Mouse (Mus musculus) testis, postnatal 14 days (tissue): ENCODE measurements around the gene Cdk5rap3.
A peak's percentile ranks its signal among the peaks of the same experiment; 100 is the strongest.

Source experiments
- DNase-seq: peaks from one replicate; pipeline ENCODE4 v3.0.0; 2021; ENCODE audit warnings: low spot score

Gene Cdk5rap3

DNA sequence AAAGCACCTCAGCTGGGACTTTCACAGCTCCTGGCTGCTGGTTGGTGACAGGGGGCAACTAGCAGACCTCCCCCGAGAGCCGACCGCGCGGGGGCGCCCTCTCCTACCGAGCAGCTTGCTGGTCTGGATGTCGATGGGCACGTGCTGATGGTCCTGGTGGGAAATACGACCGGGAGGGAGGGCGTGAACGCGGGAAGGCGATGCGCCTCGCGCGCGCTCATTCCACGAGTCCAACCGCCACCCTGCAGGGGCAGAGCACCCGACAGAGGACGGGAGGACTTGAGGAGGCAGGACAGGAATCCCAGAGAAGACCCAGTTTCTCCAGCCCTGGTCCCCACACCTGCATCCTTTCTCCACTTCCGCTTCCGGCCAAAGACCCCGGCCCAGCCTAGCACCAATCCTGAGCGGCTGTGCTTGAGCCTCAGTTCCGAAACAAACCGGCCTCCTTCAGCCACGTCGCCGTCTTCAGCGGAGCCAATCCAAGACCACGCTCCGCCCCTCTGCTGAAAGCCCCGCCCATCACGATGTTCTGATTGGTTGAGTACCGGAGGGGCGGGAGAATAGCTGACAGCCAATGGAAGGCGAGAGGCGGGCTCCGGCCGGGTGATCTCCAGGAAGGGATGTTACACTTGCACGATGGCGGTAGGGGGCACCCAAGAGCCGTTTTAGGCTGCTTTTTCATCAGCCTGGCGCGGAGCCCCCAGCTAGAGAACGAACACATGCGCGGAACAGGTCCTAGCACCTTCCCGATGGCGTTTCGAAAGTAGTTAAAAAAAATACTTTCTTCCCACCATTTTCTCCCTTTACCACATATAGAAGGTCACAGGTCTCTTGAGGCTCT is at the start of gene Cdk5rap3:
Gene Cdk5rap3, minus strand, starts transcription at position 453 of the 841 bp plus-strand sequence.
- peak; percentile 99 for DNase-seq

DNA sequence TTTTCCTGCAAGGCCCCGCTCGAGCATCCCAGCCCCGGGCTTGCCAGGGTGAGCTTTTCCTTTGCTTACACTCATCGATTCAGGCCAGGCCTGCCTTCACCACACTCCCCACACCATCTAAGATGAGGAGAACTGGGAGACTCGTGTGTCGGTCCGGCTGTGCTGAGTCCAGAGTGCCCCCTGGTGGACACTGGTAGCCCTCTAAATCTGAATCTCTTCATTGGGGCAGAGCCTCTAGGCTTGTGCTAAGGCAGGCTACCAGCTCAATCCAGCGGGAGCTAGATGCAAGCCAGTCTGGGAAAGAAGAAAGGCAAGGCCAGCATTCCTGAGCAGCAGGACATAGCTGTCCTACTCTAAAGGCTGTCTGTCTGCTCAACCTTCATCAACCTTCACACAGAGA is 47.3 kb upstream of the Cdk5rap3 start:
- peak; percentile 73 for DNase-seq

DNA sequence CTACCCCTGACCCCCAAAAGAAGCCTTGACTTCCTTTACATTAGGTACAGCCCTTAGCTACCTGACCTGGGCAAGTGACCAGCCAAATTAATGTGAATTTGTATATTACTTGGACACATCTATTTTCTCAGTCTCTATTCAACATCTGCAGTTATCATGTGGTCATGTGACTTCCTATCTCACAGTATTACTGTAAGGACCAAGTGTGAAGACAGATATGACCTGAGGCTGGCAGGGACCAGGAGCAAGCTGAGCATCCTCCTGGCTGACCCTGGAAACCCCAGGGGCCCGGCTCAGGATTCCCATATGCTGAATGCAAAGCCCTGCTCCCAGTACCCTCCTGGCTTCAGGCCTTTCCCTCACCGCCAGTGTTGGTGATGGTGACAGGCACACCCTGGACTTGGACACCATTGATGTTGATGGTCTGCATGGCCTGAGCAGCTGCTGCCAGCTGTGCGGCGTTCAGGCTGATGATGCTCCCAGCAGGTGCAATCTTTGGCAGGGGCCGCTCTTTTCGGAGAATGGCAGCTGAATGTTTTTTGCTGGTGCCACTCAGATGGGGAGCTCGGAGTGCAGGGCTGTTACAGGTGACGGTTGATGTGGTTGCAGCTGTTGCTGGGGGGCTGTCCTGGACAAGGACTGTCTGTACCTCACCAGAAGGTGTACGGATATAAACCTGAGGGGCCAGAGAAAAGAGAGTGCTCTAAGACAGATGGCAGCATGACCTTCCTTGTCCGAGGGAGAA is 40.9 kb upstream of the Cdk5rap3 start:
- DNase-seq = no peak

DNA sequence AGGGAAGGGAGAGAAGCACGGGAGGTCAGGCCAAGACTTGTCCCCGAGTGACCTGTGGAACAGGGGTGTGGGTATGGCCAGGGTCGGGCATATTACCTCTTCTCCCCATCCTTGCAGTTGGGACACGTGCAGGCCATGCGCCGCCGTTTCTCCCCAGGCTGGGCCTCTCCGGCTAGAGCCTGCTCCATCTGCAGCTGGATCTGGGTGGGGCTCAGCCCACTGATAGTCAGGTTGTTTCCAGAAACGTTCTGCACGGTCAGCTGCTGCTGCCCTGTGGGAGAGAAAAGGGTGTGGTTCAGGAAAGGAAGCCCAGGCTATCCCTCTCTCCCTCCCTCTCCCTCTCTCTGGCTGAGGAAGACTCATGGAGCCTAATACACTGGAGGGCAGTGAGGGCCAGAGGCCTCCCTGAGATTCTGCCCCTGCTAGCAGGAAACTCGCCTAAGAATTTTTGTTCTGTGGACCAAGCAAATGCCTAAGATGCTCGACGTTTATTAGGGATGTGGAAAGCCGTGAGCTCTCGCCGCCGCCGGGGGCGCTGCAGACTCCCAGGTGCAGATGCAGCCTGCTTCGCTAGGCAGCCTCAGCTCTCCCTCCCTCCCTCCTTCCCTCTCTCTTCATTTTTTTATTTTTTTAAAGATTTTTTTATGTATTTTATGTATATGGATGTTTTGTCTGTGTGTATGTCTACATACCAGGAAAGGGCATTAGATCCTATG is 39.9 kb upstream of the Cdk5rap3 start:
- no peak for DNase-seq

DNA sequence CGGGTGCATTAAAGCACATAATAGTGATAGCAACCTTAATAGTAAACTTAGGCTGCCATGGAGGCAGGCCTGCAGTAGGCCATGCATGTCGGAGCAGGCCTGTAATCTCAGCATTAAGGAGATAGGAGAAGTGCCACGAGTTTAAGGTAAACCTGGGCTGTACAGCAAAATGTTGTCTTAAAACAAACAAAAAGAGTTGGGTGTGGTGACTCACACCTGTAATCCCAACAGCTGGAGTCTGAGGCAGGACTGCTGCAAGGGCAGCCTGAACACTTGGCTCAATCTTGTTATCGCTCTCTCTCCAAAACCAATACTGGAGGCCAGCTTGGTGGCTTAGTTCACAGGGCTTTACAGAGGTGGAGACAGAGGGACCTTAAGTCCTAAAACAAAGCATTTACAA is 38.8 kb upstream of the Cdk5rap3 start:
- no peak for DNase-seq

DNA sequence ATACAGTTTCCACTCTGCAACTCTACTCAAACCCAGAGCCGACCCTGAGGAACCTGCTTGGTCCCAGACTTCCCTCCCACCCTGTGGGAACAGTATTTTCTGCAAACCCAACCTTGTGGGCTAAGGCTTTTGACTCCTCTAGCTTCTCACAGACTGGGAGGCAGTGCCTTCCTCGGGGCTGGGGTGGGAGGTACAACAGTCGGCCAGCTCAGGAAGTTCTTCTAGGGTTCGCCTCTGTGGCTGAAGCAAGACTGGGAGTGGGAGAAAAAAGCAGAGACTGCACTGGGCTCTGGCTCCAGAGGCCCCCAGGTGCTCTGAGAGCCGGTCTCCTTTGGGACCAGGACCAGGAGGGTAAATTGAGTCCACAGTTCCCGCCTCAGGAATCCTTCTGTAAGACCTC is 36.6 kb upstream of the Cdk5rap3 start:
- no peak for DNase-seq

DNA sequence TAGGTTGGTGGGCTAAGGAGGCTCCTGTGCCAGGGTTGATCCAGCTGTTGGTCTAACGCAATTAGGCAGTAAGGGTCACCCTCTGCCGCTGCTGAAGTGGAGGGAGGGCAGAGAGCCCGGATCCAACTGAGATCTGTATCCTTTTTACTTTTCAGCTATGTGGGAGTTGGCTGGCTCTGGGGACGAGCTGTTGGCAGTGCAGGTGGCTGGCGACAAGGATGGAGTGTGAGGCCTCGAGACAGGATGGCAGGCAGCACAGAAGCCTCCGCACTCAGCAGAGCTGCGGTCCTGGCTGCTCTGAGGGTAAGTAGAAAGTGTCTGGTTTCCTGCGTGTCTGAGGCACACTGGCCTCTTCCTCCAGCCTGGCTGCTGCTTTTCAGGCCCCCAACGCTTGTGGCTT is 36.1 kb upstream of the Cdk5rap3 start:
- no peak for DNase-seq

DNA sequence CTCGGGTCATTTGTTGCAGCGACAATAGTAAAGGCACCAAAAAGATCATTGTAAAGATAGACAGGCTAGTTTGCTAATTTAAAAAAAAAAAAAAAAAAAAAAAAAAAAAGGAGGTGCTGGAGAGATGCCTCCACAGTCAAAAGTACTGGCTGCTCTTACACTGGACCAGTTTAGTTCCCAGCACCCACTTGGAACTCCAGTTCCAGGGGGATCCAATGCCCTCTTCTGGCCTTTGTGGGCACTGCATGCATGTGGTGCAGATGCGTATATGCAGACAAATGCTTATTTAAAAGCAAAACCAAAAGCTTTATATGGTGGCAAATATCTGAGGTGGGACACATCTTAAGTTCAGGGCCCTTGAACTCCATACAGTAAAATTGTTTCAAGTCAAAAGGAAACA is 34.5 kb upstream of the Cdk5rap3 start:
- DNase-seq = no peak

DNA sequence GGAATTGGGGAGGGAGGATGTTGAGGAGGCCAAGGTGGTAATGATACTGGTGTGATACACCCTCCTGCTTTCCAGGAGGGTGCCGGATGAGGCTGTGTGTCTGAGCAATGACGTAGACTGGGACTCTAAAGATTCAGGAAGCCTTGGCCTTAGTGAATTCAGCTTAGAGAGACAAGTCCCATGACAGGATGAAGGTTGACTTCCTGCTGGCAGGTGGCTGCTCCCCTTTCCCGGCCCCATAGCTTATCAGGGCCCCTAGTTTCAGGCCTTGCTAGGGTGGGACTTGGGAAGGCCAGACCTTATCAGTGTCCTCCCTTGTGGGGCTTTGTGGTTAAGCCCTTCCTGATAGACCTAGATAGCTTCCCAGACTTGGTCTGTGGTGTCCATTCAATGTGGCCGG is 31.6 kb upstream of the Cdk5rap3 start:
- DNase-seq = no peak

DNA sequence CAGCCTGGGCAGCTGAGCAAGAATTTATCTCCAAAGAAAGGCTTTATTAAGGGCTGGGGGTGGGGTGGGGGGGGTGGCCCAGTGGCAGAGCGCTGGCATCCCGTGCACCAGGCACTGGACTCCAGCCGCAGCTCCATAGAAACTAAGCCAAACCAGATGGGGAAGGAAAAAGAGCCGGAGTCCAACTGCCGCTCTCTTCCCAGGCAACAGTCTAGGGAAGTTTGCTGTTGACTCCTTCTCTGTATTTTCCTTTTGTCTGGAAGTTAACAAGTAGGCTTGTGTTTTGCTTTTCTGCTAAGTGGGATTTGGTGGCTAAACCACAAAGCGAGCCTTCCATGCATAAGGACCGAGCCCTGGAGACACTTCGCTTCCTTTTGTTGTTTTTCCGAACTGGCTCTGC is 30.2 kb upstream of the Cdk5rap3 start:
- no peak for DNase-seq

DNA sequence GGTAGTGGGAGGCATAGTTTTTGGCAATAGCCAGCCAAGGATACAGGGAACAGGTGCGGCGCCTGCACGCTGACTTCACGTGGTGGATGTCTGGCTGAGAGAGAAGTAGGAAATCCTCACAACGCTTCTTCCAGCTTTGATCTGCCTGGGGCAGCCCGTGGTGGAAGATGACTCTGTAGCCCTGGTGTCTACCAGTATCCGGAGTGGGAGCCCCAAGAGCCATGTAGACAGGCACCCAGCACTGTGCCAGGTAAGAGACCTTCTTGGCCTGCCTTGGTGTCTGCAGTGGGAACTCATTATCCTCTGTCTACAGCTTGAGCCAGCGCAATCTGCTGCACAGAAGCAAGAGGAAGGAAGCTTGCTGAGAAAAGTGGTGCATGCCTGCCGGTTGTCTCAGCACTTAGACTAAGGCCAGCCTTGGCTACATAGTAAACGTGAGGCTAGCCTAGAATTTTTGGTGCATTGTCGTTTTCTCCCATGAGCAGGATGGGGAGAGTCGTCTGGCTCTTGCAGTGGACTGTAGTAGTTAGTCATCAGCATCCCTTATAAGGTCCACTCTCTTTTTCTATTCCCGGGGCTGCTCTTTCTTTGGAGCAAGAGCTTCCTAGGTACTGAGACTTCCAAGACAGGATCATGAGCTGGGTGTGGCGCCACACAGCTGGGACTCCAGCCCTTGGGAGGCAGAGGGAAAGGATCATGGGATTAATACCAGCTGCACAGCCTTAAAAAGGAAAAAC is 28.7 kb upstream of the Cdk5rap3 start:
- DNase-seq = no peak

DNA sequence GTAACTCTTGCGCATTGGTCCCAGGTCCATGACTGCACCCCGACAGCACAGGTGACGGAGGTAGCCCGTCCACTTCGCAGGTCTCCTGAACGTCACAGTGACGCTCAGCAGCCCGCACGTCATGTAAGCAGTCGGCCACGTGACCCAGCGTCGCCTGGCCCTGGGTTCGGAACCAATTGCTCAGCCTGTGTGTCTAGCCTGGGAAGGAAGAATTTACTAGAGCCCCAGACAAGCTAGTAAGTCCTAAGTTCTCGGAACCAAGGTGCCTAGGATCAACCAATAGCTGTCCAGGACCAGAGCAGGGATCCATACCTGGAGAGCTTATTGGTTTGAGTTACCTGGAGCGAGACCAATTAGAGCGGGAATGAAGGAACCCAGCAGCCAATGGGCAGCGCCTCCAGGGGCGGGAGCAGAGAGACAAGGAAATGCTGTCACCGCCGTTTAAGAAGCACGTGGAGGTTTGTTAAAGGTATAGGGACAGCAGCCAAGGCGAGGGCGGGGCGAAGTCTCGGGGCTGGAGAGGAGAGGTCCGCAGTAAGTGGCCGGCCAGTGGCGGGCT is 27.5 kb upstream of the Cdk5rap3 start, which contains the start of gene Pnpo:
Gene Pnpo, minus strand, starts transcription at position 241 of the 559 bp plus-strand sequence.
- DNase-seq = peak; percentile 93

DNA sequence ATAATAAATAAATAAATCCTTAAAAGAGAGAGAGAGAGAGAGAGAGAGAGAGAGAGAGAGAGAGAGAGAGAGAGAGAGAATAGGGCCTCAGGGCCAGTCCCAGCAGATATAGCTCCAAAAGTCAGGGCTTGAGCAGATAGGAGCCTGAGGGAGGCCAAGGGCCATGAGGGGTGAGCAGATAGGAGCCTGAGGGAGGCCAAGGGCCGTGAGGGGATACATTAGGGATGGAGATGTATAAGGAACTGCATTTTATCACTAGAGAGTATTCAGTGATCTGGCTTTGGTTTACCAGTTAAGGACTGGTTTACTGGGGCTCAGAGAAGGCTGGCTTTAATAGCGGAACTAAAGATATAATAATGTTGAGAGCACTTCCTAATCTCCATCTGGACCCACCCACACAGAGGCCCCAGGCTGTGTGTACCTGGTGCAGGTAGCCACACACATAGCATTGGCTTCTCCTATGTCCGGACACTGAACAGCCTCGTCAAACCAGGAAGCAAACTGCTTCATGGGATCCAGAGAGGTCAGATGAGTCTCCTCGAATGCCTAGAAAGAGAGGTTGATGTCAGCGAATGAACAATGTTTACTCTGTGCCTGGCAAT is 25.8 kb upstream of the Cdk5rap3 start:
- no peak for DNase-seq

DNA sequence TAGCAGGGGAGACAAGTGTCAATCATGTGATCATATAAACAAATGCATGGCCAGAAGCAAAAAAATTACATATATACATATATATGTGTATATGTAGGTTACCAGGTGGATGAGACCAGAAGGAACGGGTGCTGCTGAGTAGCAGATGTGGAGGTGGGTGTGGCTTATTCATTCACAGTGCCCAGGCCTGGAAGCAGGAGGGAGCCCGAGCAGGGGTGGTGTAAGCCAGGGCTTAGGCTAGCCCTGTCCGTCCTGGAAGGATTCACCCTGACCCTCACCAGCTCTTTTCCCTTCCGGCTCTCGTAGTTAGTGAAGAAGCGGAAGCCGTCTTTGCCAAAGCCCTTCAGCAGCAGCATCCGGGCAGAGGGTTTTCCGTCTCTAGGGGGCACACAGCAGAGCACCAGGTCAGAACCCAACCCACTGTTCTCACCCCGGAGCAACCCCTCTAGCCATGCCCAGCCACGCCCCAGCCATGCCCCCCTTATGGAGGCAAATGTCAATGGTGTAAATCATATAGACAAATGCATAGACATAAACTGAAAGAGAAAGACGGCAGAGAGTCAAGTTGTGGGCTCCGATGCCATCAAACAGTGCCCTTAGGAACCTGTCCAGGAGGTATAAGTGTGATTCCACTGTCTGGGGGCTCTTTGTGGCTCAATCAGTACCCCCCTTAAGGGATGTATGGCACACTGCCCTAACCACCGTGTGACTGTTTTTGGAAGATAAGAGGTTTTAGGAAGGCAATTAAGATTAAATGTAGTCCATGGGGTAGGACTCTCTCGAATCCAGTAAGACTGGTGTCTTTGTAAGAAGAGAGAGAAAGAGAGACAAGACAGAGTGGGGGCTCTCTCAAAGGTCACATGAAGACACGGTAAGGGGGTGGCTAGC is 24.5 kb upstream of the Cdk5rap3 start:
- DNase-seq = no peak

DNA sequence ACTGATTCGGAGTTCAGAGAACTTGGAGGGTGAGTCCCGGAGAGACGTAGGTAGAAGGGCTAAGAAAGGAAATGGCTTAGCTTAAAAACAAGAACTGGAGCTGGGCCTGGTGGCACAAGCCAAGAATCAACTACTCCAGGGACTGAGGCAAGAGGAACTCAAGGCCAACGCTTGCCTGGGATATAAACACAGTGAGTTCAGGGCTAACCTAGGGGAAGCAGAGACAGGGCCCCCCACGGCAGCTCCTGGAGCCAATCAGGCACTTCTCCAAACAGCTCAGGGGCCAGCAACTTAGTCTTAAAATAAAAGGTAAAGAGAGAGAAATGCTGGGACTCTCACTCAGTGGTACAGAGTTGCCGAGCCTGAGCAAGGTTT is 22.1 kb upstream of the Cdk5rap3 start:
- DNase-seq = no peak

DNA sequence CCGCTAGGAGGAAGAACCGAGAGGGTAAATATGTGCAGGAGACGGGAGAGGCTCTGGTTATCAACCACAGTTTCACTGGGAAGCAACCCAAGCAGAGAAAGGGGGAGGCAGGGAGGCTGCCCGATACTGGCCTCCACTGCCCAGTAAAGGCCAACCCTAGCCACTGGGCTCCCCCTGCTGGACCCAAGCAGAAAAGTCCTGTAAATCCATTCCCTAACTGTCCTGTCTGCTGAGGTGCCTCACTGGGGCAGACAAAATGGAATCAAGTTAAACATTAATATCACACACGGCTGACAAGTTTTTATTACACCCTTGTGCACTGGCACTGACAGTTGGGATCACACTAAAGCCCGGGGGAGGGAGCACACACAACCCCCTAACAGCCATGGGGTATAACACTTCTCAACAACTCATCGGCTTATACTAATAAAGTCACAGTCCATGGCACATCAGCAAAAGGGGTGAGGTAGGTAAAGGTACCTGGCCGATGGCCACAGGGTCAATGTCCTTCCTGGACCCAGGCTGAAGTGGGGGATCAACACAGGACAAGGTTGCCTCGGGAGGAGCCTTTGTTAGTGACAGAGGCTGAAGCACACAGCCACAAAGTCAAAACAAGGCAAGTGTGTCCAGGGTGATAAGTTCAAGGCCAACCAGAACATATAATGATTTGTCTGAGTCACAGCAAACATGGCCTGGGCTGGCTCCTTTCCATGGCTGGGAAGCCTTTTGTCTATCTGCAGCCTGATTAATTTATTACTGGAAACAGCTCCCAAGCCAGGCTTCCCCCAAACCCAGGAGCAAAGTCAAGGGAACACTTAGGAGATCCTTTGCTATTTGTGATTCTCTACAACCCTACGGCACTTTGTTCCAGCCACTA is 21.5 kb upstream of the Cdk5rap3 start:
- DNase-seq = peak; percentile 74

DNA sequence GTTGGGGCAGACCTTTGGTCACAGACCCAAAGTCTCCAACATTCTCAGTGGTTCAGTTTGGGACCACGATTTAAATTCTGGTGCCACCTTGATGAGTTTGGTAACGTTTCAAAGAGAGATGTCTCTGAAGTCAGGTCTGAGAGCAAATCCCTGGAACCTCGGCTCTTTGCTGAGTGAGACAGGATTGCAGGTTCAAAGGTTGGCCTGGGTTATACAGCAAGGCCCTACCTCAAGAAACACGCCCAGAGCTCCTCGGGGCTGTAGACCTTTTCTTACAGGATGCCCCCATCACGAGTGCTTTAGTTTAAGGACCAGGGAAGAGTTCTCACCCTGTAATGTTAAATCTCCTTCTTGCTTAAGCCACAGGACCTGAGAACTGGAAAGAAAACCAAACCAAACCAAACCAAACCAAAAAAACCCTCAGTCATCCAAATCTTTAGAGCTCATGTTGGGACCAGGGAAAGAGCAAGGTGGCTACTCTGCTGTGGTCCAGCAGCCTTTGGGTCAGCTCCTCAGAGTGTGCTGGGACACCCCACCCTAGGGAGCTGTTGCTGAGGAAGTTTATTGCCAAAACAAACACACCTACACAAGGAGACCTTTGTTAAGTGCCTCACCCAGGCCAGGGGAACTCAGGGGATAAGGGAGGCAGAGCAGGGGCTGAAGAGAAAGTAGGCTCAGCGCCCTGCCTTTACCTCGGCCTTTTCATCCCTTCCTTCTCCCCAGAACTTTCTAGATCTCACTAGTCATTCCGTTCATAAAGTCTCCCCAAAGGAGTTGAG is 19.8 kb upstream of the Cdk5rap3 start:
- no peak for DNase-seq

DNA sequence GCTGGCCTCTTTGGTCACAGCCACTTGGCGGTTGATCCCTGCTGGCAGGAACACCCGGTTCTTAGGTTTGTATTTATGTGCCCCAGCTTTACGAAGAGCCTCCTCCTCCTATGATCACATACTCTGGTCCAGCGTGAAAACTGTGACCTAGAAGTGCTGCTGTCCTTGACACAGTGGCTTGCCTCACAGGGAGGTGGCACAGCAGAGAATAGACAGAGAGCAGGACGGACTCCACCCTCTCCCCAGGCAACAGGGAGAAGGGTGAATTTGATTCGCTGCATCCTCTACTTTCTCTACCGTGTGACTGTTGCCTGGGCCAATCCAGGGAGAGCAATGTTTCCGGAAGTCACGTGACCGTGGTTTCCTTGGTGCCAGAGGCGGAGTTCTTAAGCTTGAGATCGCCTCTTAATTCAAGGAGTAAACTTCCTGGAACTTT is 18.6 kb upstream of the Cdk5rap3 start:
- peak; percentile 93 for DNase-seq
